Mouse (Mus musculus): Measurements from ENCODE around the gene Bud13.

Gene Bud13

DNA sequence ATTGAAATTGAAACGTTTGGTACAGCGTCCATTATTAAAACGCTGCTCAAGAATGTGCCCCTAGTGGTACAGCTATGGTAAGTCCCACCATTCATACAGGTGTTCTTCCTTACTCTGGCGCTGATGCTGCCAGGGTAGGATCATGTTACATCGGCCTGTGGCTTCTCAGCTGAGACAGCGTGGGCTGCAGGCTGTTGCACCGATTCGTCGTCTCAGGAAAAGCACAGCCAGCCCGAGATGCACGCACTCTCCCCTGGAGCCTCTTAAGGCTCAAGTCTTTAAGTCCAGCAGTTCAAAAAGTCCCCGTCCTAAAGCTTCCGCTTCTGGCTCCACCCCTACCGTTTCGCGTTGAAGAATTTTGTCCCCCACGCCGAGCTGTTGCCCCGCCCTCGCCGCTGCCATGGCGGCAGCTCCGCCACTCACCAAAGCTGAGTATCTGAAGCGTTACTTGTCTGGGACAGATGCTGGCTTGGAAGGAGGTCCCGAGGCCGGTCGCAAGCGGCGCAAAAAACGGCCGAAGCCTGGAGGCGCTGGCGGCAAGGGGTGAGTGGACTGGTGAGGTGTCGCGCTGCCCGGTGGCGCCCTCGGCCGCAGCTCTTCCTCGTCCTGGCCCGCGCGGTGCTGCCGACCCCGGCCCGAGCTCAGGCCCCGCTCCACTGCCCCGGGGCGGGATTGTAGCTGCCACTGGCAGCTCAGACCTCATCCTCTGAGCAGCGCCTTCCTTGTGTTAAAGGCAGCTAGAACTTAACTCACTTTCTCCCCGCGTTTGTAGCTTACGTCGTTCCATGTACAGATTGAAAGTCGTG lies at the start of gene Bud13:
Gene Bud13 (plus strand): TSS at position 378 of the 806 bp plus-strand sequence.
- peak; percentile 94 for DNase-seq (ENCODE audit: low read depth)

DNA sequence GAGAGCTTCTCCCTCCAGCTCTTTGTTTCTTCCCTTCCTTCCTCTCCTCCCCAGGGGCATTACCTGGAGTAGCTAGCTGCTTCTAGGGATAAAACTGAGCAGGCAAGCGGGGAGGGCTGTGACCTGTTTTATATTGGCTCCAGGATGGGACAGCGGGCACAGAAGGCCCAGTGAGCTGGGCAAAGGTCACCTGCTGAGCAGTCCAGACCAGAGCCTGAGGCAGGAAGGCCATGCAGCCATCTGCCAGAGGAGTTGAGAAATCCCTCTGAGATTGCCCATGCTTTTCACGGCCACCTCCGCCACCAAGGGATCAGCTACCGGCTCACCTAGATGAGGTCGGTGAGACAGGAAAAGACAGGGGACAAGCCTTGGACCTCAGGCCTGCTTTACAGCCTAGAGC lies 47.6 kb upstream of the Bud13 start:
- DNase-seq (ENCODE audit: low read depth) = no peak

DNA sequence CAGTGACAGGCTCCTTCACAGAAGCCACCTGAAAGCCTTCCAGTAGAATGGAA lies 47.4 kb upstream of the Bud13 start, which contains the start of gene Apoc3:
Gene Apoc3 (minus strand): TSS at position 41 of the 53 bp plus-strand sequence.
- DNase-seq (ENCODE audit: low read depth) = no peak

DNA sequence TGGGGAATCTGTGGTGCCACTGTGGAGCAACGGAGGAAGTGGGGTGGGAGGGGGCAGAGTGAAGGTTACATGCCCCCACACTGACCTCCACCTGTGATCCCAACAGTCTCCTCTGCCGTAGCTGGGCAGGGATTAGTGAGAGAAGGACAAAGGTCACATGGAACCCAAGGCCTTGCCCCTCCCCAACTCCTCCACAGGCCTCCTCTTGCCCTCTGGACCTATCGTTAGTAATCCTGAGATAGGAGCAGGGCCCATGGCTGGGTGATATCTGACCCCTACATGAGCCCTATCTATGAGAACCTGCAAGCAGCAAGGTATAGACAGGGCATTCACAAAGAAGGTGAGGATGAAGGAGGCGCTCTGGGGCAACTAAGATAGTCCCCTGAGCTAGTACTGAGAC lies 47.2 kb upstream of the Bud13 start:
- DNase-seq (ENCODE audit: low read depth) = no peak

- DNase-seq (ENCODE audit: low read depth) = no peak
Measured at GRCm38 (mm10) chr9:46238850-46239249, 44.0 kb upstream of the Bud13 start.

- no peak for DNase-seq (ENCODE audit: low read depth)
Measured at GRCm38 (mm10) chr9:46240526-46241153, 42.2 kb upstream of the Bud13 start, which contains the start of gene Apoa4. TSS of gene Apoa4 (plus strand) at chr9:46240696.

DNA sequence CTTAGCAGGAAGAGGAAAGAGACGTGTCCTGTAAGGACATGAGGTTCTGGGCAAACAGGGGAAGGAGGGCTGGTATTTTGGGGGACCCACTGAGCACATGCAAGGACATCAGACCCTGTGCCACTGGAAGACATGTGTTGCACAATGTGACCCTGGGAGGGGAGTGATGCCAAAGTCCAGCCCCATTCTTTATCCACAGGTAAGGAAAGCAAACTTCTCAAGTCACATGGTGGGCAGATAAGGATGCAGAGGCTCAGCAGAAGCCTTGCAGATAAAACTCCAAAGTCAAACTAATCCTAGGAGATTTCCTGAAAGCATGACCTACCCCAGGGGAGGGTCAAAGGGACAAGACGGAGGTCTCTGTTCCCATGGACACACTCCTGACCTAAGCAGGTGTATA lies 41.0 kb upstream of the Bud13 start:
- no peak for DNase-seq (ENCODE audit: low read depth)

DNA sequence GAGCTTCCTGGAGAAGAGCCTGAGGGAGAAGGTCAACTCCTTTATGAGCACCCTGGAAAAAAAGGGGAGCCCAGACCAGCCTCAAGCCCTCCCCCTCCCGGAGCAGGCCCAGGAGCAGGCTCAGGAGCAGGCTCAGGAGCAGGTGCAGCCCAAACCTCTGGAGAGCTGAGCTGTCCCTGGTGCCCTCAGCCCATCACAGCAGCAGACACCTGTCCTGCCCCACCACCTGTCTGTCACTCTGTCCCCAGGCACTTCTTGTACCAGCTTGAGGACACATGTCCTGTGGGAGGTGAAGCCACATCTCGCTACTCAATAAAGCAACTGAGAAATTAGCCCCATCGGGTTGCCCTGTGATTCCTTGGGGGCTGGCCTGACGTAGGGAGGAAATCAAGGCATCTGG lies 39.7 kb upstream of the Bud13 start:
- no peak for DNase-seq (ENCODE audit: low read depth)

DNA sequence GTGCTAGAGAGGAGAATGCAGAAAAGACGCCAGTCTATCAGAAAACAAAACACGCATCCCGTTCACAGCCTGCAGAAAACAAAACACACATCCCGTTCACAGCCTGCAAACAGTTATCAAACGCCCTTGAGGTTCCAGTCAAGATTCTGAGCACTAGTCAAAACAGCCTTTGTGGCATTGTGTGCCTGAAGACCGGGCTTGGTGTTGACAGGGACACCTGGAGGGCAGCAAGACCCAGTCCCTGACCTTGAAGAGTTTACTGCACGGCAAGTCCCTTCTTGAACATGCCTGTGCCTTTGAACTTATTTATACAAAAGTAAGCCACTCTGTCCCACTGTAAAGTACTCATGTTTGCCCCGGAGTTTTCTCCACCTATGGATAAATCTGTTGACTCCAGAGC lies 39.2 kb upstream of the Bud13 start:
- DNase-seq (ENCODE audit: low read depth) = no peak

GRCm38 (mm10) chr9:46246752-46247324 lies 36.0 kb upstream of the Bud13 start:
- peak; percentile 79 for DNase-seq (ENCODE audit: low read depth)

DNA sequence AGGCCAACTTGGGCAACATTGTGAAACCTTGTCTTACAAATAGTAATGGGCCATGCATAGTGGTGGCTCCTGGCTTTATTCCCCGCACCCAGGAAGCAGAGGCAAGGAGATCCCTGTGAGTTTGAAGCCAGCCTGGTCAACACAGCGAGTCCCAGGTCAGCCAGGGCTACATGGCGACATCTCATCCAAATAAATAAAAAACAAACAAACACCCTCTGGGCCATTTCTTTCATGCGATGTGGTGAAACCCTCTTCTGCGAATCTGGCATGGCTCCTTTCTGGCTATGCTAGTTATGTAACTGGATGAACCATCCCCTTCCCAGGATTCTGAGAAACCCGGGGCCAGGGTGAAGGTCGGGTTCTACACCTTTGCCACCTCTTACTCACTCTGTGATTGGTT lies 26.6 kb upstream of the Bud13 start:
- DNase-seq (ENCODE audit: low read depth) = no peak

DNA sequence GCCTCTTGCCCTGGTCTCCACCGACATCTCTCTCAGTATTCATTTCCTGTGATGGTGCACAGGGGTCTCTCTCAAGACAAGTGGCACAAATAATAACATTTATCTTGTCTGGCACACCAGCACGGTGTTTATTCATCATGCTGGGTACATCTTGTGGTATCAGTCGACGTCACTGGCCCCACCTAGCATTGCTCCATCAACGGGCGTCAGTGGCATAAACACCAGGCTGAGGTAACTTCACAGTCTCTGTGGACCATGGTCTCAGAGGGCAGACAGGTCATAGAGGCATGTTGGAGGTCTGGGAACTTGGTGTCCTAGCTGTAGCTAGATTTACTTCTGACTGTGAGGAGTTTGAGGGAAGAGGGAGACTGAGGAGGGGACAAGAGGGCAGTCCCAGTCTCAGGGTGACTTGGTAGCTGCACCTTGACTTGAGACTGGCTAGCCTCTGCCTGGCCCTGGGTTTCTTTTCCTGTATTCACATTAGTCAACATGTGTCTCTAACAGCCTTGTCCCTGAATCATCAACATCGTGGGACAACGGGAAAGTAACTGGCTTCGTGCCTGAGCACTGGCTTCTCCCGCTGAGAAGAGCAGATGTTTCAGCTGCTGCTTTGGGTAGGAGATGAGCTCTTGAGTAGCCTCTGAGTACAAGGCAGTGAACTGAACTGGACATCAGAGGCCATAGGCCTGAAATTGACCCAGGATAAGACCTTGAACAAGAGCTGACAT lies 26.0 kb upstream of the Bud13 start:
- peak; percentile 29 for DNase-seq (ENCODE audit: low read depth)

DNA sequence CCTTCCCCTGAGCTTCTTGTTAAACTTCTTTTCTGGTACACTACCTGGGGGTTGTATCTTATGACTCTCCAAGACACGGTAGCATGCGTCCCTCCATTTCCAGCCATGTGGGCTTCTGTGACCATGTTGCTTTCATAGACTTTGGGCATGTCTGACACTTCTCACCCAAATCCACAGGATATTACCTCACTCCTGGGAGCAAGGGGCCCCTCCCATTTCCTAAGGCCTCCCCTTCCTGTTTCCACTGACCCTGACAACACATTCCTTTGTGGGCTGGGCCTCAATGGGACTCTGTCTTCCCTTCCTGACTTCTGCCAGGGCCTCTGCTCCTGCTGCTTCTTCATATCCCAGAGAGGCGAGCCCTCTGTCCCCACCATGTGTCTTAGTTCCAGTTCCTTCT lies 25.3 kb upstream of the Bud13 start:
- DNase-seq (ENCODE audit: low read depth) = peak; percentile 88

DNA sequence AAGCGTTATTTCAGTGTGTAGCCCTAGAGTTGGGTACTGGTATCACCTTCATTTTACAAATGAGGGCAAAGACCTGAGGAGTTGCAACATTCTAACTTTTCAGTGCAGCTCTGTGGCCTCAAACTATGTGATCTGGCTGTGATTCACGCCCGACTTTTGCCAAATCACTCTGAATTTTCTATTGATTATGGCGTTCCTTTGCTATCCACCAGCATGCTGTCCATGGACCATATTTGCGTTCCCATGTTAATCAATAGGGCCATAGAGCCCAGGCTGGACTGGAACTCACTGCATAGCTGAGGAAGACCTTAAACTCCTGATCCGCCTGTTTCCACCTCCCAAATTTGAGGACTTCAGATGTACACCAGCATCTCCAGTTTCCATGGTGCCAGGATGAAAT lies 23.7 kb upstream of the Bud13 start:
- no peak for DNase-seq (ENCODE audit: low read depth)

GRCm38 (mm10) chr9:46261131-46261530 lies 21.7 kb upstream of the Bud13 start:
- DNase-seq (ENCODE audit: low read depth) = peak; percentile 46

- no peak for DNase-seq (ENCODE audit: low read depth)
Measured at GRCm38 (mm10) chr9:46268343-46268873, 14.4 kb upstream of the Bud13 start, which contains the start of gene Apoa5. TSS of gene Apoa5 (plus strand) at chr9:46268633.

DNA sequence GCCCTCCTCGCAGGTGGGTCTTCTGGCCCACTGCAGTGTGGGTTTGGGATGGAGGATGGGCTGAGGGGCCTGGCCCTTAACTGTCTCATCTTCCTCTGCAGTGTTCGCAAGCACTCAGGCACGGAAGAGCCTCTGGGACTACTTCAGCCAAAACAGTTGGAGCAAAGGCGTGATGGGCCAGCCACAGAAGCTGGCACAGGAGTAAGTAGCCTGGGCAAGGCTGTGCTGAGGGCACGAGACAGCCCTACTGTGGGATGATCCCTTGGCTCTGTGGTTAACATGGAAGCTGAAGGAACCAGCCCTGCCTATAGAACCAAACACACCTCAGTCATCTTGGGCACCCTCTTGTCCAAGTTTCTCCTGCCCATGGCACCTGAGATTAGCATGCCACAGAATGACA lies 13.7 kb upstream of the Bud13 start:
- no peak for DNase-seq (ENCODE audit: low read depth)

GRCm38 (mm10) chr9:46270782-46271181 lies 12.0 kb upstream of the Bud13 start:
- no peak for DNase-seq (ENCODE audit: low read depth)

GRCm38 (mm10) chr9:46272070-46272469 lies 10.7 kb upstream of the Bud13 start:
- peak; percentile 66 for DNase-seq (ENCODE audit: low read depth)

DNA sequence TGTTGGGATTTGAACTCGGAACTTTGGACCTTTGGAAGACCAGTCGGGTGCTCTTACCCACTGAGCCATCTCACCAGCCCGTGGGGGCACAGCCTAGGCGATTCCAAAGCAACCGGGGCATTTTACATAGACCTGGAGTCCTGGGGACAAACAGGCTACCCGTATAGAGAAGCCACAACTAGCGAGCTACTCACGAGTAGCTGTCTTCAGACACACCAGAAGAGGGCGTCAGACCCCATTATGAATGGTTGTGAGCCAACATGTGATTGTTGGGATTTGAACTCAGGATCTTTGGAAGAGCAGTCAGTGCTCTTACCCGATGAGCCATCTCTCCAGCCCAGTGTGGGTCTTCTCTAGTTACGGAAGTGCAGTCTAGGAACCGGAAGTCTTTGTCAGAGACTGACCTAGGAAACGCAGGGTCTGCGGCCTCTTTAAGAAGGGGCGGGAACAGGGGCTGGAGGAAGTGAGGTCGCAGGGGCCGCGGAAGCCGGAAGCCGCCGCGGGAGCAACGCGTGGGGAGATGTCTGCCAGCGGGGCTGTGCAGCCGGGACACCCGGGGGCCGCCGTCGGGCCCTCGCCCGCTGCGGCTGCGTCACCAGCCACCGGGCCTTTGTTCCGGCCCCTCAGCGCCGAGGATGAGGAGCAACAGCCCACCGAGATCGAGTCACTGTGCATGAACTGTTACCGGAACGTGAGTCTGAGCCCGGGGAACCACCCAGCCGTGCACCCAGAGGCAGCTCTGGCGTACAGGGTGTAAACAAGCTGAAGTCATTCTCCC lies 9.9 kb upstream of the Bud13 start, which contains the start of gene Zpr1:
Gene Zpr1 (plus strand): TSS at position 388 of the 778 bp plus-strand sequence.
- DNase-seq (ENCODE audit: low read depth) = peak; percentile 99

DNA sequence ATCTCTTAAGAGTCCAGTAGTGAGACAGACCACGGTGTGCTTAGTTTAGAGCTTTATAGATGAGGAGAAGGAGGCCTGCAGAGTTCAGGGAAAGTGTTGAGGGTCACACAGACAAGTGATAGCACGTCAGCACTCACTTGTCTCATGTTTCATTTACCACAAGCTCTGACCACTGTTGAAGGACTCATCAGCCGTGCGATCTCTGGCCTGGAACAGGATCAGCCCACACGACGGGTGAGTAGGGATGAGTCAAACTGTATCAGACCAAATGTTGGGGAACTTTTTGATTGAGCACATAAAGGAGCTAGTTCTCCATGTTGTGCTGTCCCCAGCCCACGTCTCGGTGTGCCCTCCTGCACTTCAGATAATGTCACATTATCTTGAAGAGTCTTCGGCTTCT lies 8.3 kb upstream of the Bud13 start:
- peak; percentile 93 for DNase-seq (ENCODE audit: low read depth)

DNA sequence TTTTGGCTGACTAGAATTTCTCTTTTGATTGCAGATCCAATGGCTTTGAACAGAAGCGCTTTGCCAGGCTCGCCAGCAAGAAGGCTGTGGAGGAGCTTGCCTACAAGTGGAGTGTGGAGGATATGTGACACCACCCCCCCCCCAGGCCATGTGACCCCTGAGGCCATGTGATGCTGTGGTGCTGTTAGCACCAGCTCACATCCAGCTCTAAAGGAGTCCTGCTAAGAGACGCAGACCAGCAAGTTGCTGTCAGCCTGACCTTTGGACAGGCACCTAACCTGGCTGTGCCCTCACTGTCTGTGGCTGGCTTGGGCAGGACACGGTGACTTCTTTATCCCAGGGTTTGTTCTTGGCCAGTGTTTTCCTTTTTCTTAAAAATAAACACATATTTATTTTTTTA lies 15.6 kb downstream of the Bud13 start:
- no peak for DNase-seq (ENCODE audit: low read depth)
